Mouse (Mus musculus): ENCODE measurements around the gene Ssbp4.

Ssbp4 gene

DNA sequence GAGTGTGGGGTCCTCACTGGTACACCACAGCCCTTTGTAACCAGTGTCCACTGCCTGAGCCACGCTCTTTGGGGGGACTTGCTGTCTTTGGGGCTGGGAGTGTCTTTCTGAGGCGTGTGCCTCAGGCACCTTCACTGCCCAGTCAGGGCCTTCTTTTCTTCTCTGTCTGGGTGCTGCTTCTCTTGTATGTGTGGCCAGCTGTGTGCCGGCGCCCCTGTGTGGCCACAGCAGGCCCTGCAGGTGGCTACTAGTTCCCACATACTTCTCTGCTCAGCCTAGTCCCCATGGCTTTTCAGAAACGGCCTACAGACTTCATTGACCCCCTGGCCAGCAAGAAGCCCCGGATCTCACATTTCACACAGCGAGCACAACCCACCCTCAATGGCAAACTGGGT lies 23.4 kb downstream of the Ssbp4 start:
- DNase-seq: peak; percentile 61

GRCm38 (mm10) chr8:70584606-70585257 lies 23.9 kb downstream of the Ssbp4 start:
- no peak for DNase-seq

DNA sequence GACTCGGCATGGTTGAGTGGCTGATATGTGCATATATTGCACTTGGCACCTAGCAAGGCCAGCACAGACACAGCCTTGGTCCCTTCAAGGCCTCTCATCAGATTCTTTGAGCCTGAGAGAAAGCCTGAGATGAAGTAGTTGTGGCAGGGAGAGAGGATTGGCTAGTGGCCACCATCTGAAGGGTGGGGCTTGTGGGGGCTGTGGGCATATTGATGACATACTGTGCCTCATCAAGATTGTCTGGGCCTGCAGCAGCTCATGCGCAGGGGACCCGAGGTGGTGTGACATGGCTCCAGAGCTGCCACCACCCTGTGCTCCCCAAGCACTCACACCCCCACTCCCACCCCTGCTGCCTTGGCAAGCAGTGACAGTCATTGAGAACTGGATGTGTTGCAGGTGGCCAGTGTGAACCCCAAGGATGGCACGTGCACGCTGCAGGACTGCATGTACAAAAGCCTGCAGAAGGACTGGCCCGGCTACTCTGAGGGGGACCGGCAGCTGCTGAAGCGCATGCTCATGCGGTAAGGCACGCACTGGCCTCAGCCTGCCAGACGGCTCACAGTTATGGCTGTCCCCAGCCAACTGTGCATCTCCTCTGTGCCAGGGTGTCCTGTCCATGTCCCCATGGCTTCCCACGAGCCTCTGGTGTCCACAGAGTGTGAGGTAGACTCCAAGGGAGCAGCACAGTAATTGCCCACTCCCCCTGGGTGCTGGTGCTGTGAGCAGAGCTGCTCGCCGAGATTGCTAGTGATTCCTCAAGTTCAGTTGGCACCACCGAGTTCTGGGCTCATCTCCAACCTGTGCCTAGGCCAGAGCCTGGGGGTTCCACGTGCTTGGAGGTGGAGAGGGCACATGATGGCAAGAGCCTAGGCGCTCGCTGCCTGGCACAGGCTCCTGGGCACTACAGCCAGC lies 24.9 kb downstream of the Ssbp4 start:
- DNase-seq: no peak

DNA sequence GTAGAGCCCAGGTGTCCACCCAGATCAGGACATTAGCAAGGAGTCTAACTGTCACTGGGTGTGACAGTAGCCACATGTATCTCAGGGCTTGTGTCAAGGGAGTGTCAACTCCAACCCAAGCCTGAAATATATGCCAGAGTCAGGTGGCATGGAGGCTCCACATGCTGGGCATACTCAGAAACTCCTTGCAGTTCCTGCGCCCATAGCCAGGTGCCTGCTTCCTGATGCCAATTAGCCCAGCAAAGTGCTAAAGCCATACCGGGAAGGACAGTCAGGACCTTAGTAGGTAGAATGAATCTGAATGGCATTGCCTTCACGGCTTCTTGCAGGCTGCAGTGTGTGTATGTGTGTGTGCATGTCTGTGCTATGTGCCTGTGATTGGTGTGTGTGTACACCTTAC lies 31.5 kb downstream of the Ssbp4 start:
- no peak for DNase-seq

- DNase-seq: no peak
Observed at GRCm38 (mm10) chr8:70574915-70575314, 33.8 kb downstream of the Ssbp4 start.

DNA sequence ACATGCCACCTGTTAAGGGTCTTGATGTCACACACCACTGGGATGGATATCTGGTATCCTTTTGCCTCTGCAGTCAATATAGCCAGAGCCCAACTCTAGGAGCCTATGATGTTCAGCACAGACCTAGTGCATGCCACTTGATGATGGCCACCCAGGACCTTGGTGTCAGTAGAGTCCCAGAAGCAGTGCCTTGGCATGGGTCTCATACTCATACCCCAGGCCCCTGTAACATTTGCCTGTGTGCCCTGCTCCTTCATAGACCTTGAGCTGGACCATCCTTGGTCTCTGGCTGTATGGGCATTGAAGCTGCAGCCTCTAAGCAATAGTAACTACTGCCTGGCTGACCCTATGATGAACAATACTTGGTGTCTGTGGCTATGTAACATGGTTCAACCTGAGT lies 34.4 kb downstream of the Ssbp4 start:
- DNase-seq: no peak

GRCm38 (mm10) chr8:70570990-70571389 lies 37.7 kb downstream of the Ssbp4 start:
- no peak for DNase-seq

DNA sequence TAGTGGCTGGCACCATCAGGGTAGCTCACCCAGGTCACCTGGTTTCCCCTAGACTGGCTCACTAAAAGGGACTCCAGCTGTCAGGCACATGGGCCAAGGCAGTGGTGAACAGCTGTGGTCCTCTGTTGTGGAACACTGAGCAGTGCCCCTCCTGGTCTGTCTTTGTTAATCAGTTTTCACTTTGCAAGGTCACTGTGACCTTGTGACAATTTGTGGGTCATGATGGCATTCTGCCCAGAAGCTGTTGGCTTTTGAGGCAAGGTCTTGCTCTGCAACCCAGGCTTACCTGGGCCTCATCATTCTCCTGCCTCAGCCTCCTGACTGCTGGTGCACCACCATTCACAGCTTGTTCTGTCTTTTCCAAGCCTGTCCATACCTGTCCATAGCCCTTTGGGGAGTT lies 38.3 kb downstream of the Ssbp4 start:
- no peak for DNase-seq

DNA sequence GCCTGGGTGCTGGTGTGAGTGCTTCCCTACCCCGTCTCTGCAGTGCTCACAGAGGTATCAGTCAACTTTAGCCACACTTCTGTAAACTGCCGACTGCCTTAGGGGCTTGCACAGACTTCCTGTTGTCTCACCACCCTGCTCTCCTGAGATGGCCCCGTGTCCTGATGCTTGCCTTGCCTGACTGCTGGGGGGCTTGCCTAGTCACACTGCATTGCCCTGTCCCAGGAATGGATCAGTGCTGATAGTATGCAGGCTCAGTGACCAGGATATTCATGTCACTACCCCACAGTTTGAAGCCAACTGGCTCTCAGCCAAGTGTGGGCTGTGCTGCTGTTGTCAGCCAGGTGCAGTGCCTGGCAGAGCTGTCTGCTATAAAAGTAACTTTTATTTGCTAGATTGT lies 43.1 kb downstream of the Ssbp4 start:
- DNase-seq: no peak

- no peak for DNase-seq
Observed at GRCm38 (mm10) chr8:70564696-70565235, 43.9 kb downstream of the Ssbp4 start.

DNA sequence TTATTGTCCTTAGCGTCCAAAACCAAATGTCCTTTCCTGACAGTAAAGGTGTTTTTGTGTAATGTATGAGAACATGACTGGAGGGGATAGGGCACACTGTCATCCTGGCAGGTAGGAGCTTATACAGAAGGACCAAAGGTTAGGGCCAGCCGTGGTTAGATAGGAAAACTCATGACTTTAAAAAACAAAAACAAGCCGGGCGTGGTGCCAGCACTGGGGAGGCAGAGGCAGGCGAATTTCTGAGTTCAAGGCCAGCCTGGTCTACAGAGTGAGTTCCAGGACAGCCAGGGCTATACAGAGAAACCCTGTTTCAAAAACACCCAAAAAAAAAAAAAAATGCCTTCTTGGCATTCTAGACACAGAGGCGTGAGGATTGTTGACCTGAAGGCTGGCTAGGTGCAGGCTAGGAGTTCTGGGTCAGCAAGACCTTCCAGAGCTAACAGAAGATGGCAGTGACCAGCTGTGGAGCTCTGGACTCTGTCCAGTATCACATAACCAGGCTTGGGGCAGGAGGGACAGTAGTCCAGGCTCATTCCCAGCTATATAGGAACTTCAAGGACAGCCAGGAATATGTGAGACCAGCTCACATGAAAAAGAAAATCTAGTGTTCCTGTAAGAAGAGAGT lies 44.8 kb downstream of the Ssbp4 start:
- DNase-seq: no peak

DNA sequence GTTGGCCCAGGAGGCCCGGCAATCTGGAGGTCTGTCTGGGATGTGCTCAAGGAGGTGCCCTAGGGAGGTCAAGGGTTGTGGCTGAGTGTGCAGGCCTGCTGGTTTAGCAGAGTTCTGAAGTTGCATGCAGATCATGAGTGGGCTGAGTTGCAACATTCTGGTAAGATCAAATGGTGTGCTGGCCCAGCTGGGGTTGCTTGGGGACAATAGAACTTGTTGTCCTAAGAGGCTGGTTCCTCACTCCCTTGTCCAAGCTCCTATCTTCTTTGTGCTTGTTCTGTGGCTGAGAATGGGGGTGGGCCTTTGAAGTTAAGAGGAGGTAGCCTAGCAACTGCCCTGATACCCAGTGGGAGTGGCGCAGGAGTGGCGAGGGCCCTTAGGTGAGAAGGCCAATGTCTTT lies 45.9 kb downstream of the Ssbp4 start:
- no peak for DNase-seq

- DNase-seq: no peak
Observed at GRCm38 (mm10) chr8:70561809-70562535, 46.7 kb downstream of the Ssbp4 start.

GRCm38 (mm10) chr8:70561357-70561756 lies 47.3 kb downstream of the Ssbp4 start:
- no peak for DNase-seq

DNA sequence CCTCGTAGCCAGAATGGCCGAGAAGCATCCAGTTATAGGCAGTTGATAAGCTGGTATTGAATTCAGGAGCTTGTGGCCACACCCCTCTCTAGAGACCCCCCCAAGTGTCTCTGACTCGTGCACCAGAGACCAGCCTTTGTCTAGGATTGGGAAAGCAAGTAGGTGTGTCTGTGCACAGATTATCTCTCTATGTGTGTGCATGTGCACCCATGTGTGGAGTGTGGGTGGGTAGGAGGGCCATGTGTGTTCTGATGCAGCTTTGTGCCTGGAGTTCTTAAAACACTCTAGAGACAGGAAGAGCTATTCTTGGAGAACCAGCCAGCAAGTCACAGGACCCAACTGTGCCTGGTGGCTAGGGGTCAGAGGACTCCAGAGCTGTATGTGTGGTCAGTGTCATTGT lies 48.1 kb downstream of the Ssbp4 start:
- no peak for DNase-seq

GRCm38 (mm10) chr8:70560096-70560495 lies 48.6 kb downstream of the Ssbp4 start:
- peak; percentile 38 for DNase-seq

- no peak for DNase-seq
Observed at GRCm38 (mm10) chr8:70558983-70559382, 49.7 kb downstream of the Ssbp4 start.

DNA sequence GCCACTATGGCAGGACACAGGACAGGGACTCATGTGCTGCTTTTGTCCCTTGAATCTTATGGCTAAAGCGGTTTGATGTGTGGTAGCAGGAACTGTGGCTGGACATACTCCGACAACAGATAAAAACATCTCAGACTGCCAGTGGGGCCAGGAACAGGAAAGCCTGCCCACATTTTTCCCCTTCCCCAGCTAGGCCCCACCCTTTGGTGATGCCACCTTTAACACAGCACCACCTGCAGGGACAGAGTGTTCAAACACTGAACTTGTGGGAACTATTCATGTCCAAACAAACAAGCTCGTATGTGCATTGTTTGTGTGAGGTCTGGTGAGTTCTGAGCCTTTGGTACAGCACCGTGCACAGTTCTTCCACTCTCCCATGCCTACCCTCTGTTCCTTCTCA lies 50.3 kb downstream of the Ssbp4 start:
- peak; percentile 47 for DNase-seq

DNA sequence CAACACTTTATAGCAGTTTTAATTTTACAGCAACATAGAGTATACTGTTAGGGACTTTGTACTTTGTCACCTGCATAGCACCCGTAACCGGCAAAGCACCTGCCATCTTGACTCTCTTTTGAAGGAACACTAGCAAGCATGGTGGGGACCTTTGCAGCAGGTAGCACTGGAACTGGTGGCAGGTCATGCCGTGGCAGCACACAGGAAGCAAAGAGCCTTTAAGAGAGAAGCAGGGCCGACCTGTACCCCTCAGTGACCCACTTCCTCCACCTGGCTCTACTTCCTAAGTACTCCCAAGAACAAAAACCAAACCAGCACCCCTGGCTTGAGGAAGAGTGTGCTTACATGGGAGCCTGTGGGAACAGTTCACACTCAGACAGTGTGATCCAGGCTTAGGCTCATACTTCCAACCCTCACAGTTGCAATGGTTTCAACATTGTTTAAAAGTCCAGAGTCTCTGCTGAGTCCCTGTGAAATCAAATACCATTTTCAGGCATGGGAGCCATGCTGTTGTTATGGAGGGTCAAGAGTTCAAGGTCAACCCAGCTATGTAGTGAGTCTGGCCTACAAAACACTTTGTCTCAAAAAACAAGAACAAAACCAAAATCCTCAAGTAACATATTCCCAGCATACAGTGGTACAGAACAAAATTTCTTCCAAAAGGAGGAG lies 53.5 kb downstream of the Ssbp4 start:
- no peak for DNase-seq

DNA sequence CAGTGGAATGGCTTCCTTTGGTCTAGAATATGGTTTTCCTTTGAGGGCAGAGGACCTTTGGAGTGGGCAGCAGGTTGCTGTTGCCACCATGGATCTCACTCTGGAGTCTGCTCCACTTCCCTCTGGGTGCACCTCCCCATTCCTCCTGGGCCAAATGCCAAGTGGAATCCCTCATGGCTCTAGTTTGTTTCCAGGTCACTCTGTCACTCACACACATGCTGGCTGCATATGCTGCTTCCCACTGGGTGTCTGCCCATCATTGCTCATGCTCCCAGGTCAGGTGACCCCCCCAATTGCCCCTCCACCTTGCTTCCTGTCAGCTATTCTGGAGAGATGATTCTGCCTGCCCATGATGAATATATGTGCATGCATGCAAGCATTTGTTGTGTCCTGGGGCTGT lies 54.9 kb downstream of the Ssbp4 start:
- DNase-seq: no peak

- DNase-seq: no peak
Observed at GRCm38 (mm10) chr8:70552836-70553235, 55.8 kb downstream of the Ssbp4 start.

GRCm38 (mm10) chr8:70551558-70552161 lies 57.0 kb downstream of the Ssbp4 start:
- no peak for DNase-seq
